Mouse (Mus musculus) left cerebral cortex, adult 9 months (tissue): ENCODE results near the gene Dnah17.
A peak's percentile ranks its signal among the peaks of the same experiment; 100 is the strongest.

Experiments
- DNase-seq, 2 experiments: peaks; one replicate each; pipeline ENCODE4 v3.0.0; 2022; ENCODE audit warnings: low spot score in 2 of 2

The Dnah17 gene

GRCm38 (mm10) chr11:118143731-118144130, 13.3 kb upstream of the Dnah17 start:
- DNase-seq, result no peak

GRCm38 (mm10) chr11:118142547-118143165, 12.2 kb upstream of the Dnah17 start:
- DNase-seq, result no peak

GRCm38 (mm10) chr11:118140771-118141565, 10.5 kb upstream of the Dnah17 start:
- no peak for DNase-seq

- no peak for DNase-seq
Observed at GRCm38 (mm10) chr11:118138347-118138746, 7.9 kb upstream of the Dnah17 start.

- no peak for DNase-seq
Observed at GRCm38 (mm10) chr11:118136172-118136632, 5.8 kb upstream of the Dnah17 start.

GRCm38 (mm10) chr11:118135271-118135670, 4.8 kb upstream of the Dnah17 start:
- no peak for DNase-seq

- no peak for DNase-seq
Observed at GRCm38 (mm10) chr11:118133752-118134169, 3.3 kb upstream of the Dnah17 start.

- DNase-seq, result no peak
Observed at GRCm38 (mm10) chr11:118133133-118133751, 2.8 kb upstream of the Dnah17 start.

- DNase-seq, result no peak
Observed at GRCm38 (mm10) chr11:118132136-118132535, 1.7 kb upstream of the Dnah17 start.

GRCm38 (mm10) chr11:118129812-118130211, 622 bp downstream of the Dnah17 start:
- no peak for DNase-seq

- no peak for DNase-seq
Observed at GRCm38 (mm10) chr11:118121592-118121991, 8.8 kb downstream of the Dnah17 start.

- DNase-seq, result no peak
Observed at GRCm38 (mm10) chr11:118118777-118119176, 11.7 kb downstream of the Dnah17 start.

GRCm38 (mm10) chr11:118114581-118115110, 15.8 kb downstream of the Dnah17 start:
- DNase-seq, result no peak

- no peak for DNase-seq
Observed at GRCm38 (mm10) chr11:118113516-118114205, 16.8 kb downstream of the Dnah17 start.

- DNase-seq, result peak; percentile 35 to 85
Observed at GRCm38 (mm10) chr11:118104001-118104400, 26.4 kb downstream of the Dnah17 start.

- DNase-seq, result no peak
Observed at GRCm38 (mm10) chr11:118103383-118103782, 27.1 kb downstream of the Dnah17 start.

GRCm38 (mm10) chr11:118102838-118103237, 27.6 kb downstream of the Dnah17 start:
- DNase-seq, result peak; percentile 48 to 90

GRCm38 (mm10) chr11:118101133-118101532, 29.3 kb downstream of the Dnah17 start:
- no peak for DNase-seq

GRCm38 (mm10) chr11:118096736-118097135, 33.7 kb downstream of the Dnah17 start:
- DNase-seq, result no peak

GRCm38 (mm10) chr11:118095004-118095403, 35.4 kb downstream of the Dnah17 start:
- DNase-seq, result no peak

GRCm38 (mm10) chr11:118091002-118091670, 39.3 kb downstream of the Dnah17 start:
- DNase-seq, result no peak
